In genomic region chr11:22695237-22695636, GRCm38 (mm10) we compare ENCODE assay signal across 19 mouse cellular contexts.
DNase-seq lines count a peak whose midpoint lies in the region; ATAC-seq and TF ChIP-seq lines count a peak whose summit lies in the region.
"Had no signal": no experiment of that assay in that cellular context is flagged by ENCODE, and none has a peak within 500 bp of the region (broad histone marks: within the 10 kb centered on the region; RNA-seq: fewer than 3 reads in every experiment).

No protein-coding gene starts in this region.

- H3K79me2 ChIP-seq in macrophage (ENCODE audit: inconsistent target), result no peaks in the 10 kb centered on the region

- intact Hi-C loops in heart, postnatal 25 days (cut with DNase I), result no loop called here

- no peaks in the 10 kb centered on the region for H3K9me3 ChIP-seq in forebrain, embryonic 10.5 days
- no peaks in the 10 kb centered on the region for H3K9me3 ChIP-seq in forebrain, postnatal 0 days (ENCODE audit: low read length)
- H3K9me3 ChIP-seq in heart, embryonic 16.5 days (replicated peaks; ENCODE audit: control insufficient read depth, low read length), result no peaks in the 10 kb centered on the region
- no peaks in the 10 kb centered on the region for H3K9me3 ChIP-seq in lung, postnatal 0 days (ENCODE audit: low read length)
- H3K9me3 ChIP-seq in liver, embryonic 12.5 days (replicated peaks), result no peaks in the 10 kb centered on the region
- H3K9me3 ChIP-seq: embryonic facial prominence, embryonic 15.5 days; forebrain, embryonic 15.5 days; heart, embryonic 12.5 days; hindbrain, embryonic 15.5 days had no signal

- no peaks in the 10 kb centered on the region for H3K36me3 ChIP-seq in forebrain, embryonic 10.5 days (replicated peaks)
- no peaks in the 10 kb centered on the region for H3K36me3 ChIP-seq in forebrain, postnatal 0 days (ENCODE audit: insufficient read depth)
- H3K36me3 ChIP-seq in heart, embryonic 16.5 days (ENCODE audit: control insufficient read depth, insufficient read depth), result no peaks in the 10 kb centered on the region
- no peaks in the 10 kb centered on the region for H3K36me3 ChIP-seq in lung, postnatal 0 days (ENCODE audit: insufficient read depth, low read length)
- no peaks in the 10 kb centered on the region for H3K36me3 ChIP-seq in macrophage (ENCODE audit: inconsistent target)
- no peaks in the 10 kb centered on the region for H3K36me3 ChIP-seq in liver, embryonic 12.5 days
- H3K36me3 ChIP-seq: embryonic facial prominence, embryonic 15.5 days; forebrain, embryonic 15.5 days; heart, embryonic 12.5 days; hindbrain, embryonic 15.5 days had no signal

- peak; percentile 59 for TF ChIP-seq EP300 in lung, postnatal 0 days (IDR thresholded peaks at IDR 0.05)

- DNase-seq in forebrain, embryonic 10.5 days (ENCODE audit: extremely low spot score, low spot score), result no peak
- no peak for DNase-seq in forebrain, postnatal 0 days
- no peak for DNase-seq in heart, postnatal 25 days (ENCODE audit: low spot score)
- no peak for DNase-seq in lung, postnatal 0 days (ENCODE audit: low spot score)
- DNase-seq in lung, adult 2 months, result no peak
- DNase-seq: adrenal gland, postnatal 10 days; cerebellum, adult 18-20 months; cerebellum, adult 9-11 months; cerebellum, postnatal 36 days; gastrocnemius, postnatal 10 days had no signal

- no peak overlapping the region for H3K4me2 ChIP-seq in forebrain, postnatal 0 days (ENCODE audit: low read depth)
- H3K4me2 ChIP-seq in heart, embryonic 16.5 days (ENCODE audit: low read depth, low read length), result no peak overlapping the region
- no peak overlapping the region for H3K4me2 ChIP-seq in lung, postnatal 0 days (replicated peaks; ENCODE audit: low read depth, low read length)
- H3K4me2 ChIP-seq in liver, embryonic 12.5 days, result no peak overlapping the region
- H3K4me2 ChIP-seq: embryonic facial prominence, embryonic 15.5 days; forebrain, embryonic 15.5 days; heart, embryonic 12.5 days; hindbrain, embryonic 15.5 days had no signal

- no peak overlapping the region for H3K9ac ChIP-seq in forebrain, postnatal 0 days
- H3K9ac ChIP-seq in heart, embryonic 16.5 days (ENCODE audit: low read length), result no peak overlapping the region
- H3K9ac ChIP-seq in lung, postnatal 0 days (replicated peaks; ENCODE audit: low read depth), result no peak overlapping the region
- H3K9ac ChIP-seq in liver, embryonic 12.5 days, result no peak overlapping the region
- H3K9ac ChIP-seq: embryonic facial prominence, embryonic 15.5 days; forebrain, embryonic 15.5 days; heart, embryonic 12.5 days; hindbrain, embryonic 15.5 days had no signal

- H3K27ac ChIP-seq in forebrain, embryonic 10.5 days, result peak overlapping the region; percentile 25; the same call in 1 of the 2 replicates
- no peak overlapping the region for H3K27ac ChIP-seq in forebrain, postnatal 0 days (ENCODE audit: low read depth, low read length)
- peak overlapping the region; percentile 24; the same call in 1 of the 2 replicates for H3K27ac ChIP-seq in heart, embryonic 16.5 days (ENCODE audit: low read length)
- no peak overlapping the region for H3K27ac ChIP-seq in lung, postnatal 0 days (ENCODE audit: low read length)
- peak overlapping the region; percentile 73 for H3K27ac ChIP-seq in macrophage
- no peak overlapping the region for H3K27ac ChIP-seq in liver, embryonic 12.5 days
- H3K27ac ChIP-seq: embryonic facial prominence, embryonic 15.5 days; forebrain, embryonic 15.5 days; hindbrain, embryonic 15.5 days had no signal

- H3K4me3 ChIP-seq in forebrain, embryonic 10.5 days, result no peak overlapping the region
- no peak overlapping the region for H3K4me3 ChIP-seq in forebrain, postnatal 0 days (ENCODE audit: low read depth, low read length)
- no peak overlapping the region for H3K4me3 ChIP-seq in heart, embryonic 16.5 days (ENCODE audit: low read length)
- H3K4me3 ChIP-seq in lung, postnatal 0 days (ENCODE audit: low read depth, low read length), result no peak overlapping the region
- no peak overlapping the region for H3K4me3 ChIP-seq in lung, adult 2 months (replicated peaks; ENCODE audit: extremely low read depth, low read depth, low read length)
- H3K4me3 ChIP-seq in macrophage (ENCODE audit: inconsistent target), result no peak overlapping the region
- no peak overlapping the region for H3K4me3 ChIP-seq in liver, embryonic 12.5 days
- H3K4me3 ChIP-seq: embryonic facial prominence, embryonic 15.5 days; erythroblast, embryonic 14.5 days; forebrain, embryonic 15.5 days; heart, embryonic 12.5 days; hindbrain, embryonic 15.5 days had no signal

- peaks cover 12% of the 10 kb centered on the region for H3K4me1 ChIP-seq in forebrain, embryonic 10.5 days
- H3K4me1 ChIP-seq in forebrain, postnatal 0 days (ENCODE audit: insufficient read depth), result 0 out of 2 replicates have a peak, but pooled peaks cover 4% of the 10 kb centered on the region
- peaks cover 8% of the 10 kb centered on the region; the same call in 1 of the 2 replicates for H3K4me1 ChIP-seq in heart, embryonic 16.5 days (ENCODE audit: control insufficient read depth, insufficient read depth, low read length)
- H3K4me1 ChIP-seq in lung, postnatal 0 days (ENCODE audit: insufficient read depth, low read depth, low read length), result peaks cover 5% of the 10 kb centered on the region; the same call in 1 of the 2 replicates
- peaks cover 6% of the 10 kb centered on the region for H3K4me1 ChIP-seq in lung, adult 2 months (ENCODE audit: control insufficient read depth, insufficient read depth, low read length)
- 0 out of 2 replicates have a peak, but pooled peaks cover 4% of the 10 kb centered on the region for H3K4me1 ChIP-seq in liver, embryonic 12.5 days

- ATAC-seq in forebrain, postnatal 0 days, result no peak
- ATAC-seq in heart, embryonic 16.5 days (replicated peaks; ENCODE audit: extremely low read depth, insufficient read depth, low FRiP score), result no peak
- ATAC-seq in lung, postnatal 0 days, result peak; percentile 32
- ATAC-seq in liver, embryonic 12.5 days, result no peak
- ATAC-seq: forebrain, embryonic 15.5 days; intestine, postnatal 0 days had no signal

- 83% methylated on average over 1 of the region's 1 CpGs for WGBS in forebrain, embryonic 10.5 days
- 97% methylated on average over 1 of the region's 1 CpGs for WGBS in forebrain, postnatal 0 days
- WGBS in heart, embryonic 16.5 days, result 97% methylated on average over 1 of the region's 1 CpGs
- 80% methylated on average over 1 of the region's 1 CpGs for WGBS in lung, postnatal 0 days
- 96% methylated on average over 1 of the region's 1 CpGs for WGBS in lung, adult 2 months
- WGBS in macrophage (ENCODE audit: missing documents), result 100% methylated on average over 1 of the region's 1 CpGs
- 63% methylated on average over 1 of the region's 1 CpGs for WGBS in liver, embryonic 12.5 days (ENCODE audit: insufficient replicate concordance)

- TF ChIP-seq POLR2A in lung, adult 2 months (IDR thresholded peaks at IDR 0.05; ENCODE audit: borderline replicate concordance, extremely low read depth, low read depth, low read length), result no peak

- H3K27me3 ChIP-seq in forebrain, embryonic 10.5 days (ENCODE audit: poor library complexity, severe bottlenecking), result no peaks in the 10 kb centered on the region
- H3K27me3 ChIP-seq in forebrain, postnatal 0 days (ENCODE audit: insufficient read depth, low read length), result no peaks in the 10 kb centered on the region
- H3K27me3 ChIP-seq in heart, embryonic 16.5 days (ENCODE audit: control insufficient read depth, insufficient read depth, low read length), result no peaks in the 10 kb centered on the region
- no peaks in the 10 kb centered on the region for H3K27me3 ChIP-seq in lung, postnatal 0 days (replicated peaks; ENCODE audit: insufficient read depth, low read length)
- H3K27me3 ChIP-seq in liver, embryonic 12.5 days (replicated peaks), result no peaks in the 10 kb centered on the region
- H3K27me3 ChIP-seq: embryonic facial prominence, embryonic 15.5 days; forebrain, embryonic 15.5 days; heart, embryonic 12.5 days; hindbrain, embryonic 15.5 days had no signal

- TF ChIP-seq CTCF in forebrain, postnatal 0 days (IDR thresholded peaks at IDR 0.05; ENCODE audit: low read depth), result no peak
- no peak for TF ChIP-seq CTCF in lung, postnatal 0 days (IDR thresholded peaks at IDR 0.05)
- no peak for TF ChIP-seq CTCF in lung, adult 2 months (IDR thresholded peaks at IDR 0.05; ENCODE audit: insufficient read depth, low read length)

Comparison
In these comparisons a context has a peak if more than half of its experiments do, and no peak if none do; other contexts are left out.
1. H3K27ac ChIP-seq: peak in forebrain, embryonic 10.5 days (single experiment), heart, embryonic 16.5 days (single experiment) and macrophage (single experiment); none in forebrain, postnatal 0 days (single experiment), lung, postnatal 0 days (single experiment) and liver, embryonic 12.5 days (single experiment).